Mouse (Mus musculus) heart, embryonic 16.5 days (tissue): Measurements from ENCODE around the gene Ralgapb. TPM values are rescaled to one million over a fixed set of nuclear protein-coding genes. Genes with fewer than 3 reads are reported as not detected.

Experiments used
- ATAC-seq: fragments of 200-750 bp; cut with Nextera tagmentation; replicated peaks from 2 replicates; pipeline ENCODE4 v1.8.0; 2017; ENCODE audit warnings: moderate number of reproducible peaks; ENCODE audit not compliant: insufficient read depth, low FRiP score; ENCODE audit errors: extremely low read depth
- H3K27ac ChIP-seq: fragments of 300-500 bp; sonication (generic); 2 replicates; pipeline ENCODE4 v1.5.1; 2014; ENCODE audit warnings: mild to moderate bottlenecking, low read length, control low read depth, moderate library complexity
- H3K27me3 ChIP-seq: fragments of 300-500 bp; sonication (generic); 2 replicates; pipeline ENCODE4 v1.6.1; 2014; ENCODE audit warnings: low read length, mixed read lengths; ENCODE audit not compliant: control insufficient read depth, insufficient read depth
- H3K36me3 ChIP-seq: fragments of 300-500 bp; sonication (generic); 2 replicates; pipeline ENCODE4 v1.6.1; 2014; ENCODE audit not compliant: control insufficient read depth, insufficient read depth
- H3K4me1 ChIP-seq: fragments of 300-500 bp; sonication (generic); 2 replicates; pipeline ENCODE4 v1.6.1; 2014; ENCODE audit warnings: low read length, mixed read lengths; ENCODE audit not compliant: control insufficient read depth, insufficient read depth
- H3K4me2 ChIP-seq: fragments of 300-500 bp; sonication (generic); 2 replicates; pipeline ENCODE4 v1.6.1; 2014; ENCODE audit warnings: low read depth, mild to moderate bottlenecking, control low read depth, low read length
- H3K4me3 ChIP-seq: fragments of 300-500 bp; sonication (generic); 2 replicates; pipeline ENCODE4 v1.5.1; 2014; ENCODE audit warnings: mild to moderate bottlenecking, control low read depth, low read length
- H3K9ac ChIP-seq: fragments of 300-500 bp; sonication (generic); 2 replicates; pipeline ENCODE4 v1.6.1; 2014; ENCODE audit warnings: low read length, control low read depth
- H3K9me3 ChIP-seq: fragments of 300-500 bp; sonication (generic); replicated peaks from 2 replicates; pipeline ENCODE4 v1.6.1; 2016; ENCODE audit warnings: low read length; ENCODE audit not compliant: control insufficient read depth
- WGBS: fragments of 180-500 bp; shearing (Covaris S2); extraction: QIAGEN DNeasy Blood & Tissue Kit; methylation state at CpG from one replicate; pipeline ENCODE4 v1.1.7; 2014; 5-methylcytosine and 5-hydroxymethylcytosine counted together
- polyA plus RNA-seq: library from polyadenylated mRNA; unstranded; fragments of >200 nt; fragmentation: Nextera tagmentation; extraction: Ambion mirVana; gene quantifications from 2 replicates; pipeline ENCODE4 v1.2.1, GENCODE M21; 2015

Gene Ralgapb
- polyA plus RNA-seq, 1 experiment from 2014 or later = 9.1 TPM

GRCm38 (mm10) chr2:158519800-158520199, 110.2 kb downstream of the Ralgapb start:
- no peak overlapping the region for H3K4me3 ChIP-seq
- H3K27me3 ChIP-seq = no peaks in the 10 kb centered on the region
- H3K4me1 ChIP-seq = peaks cover 7% of the 10 kb centered on the region; the same call in 1 of the 2 replicates
- no peak overlapping the region for H3K9ac ChIP-seq
- 71% methylated on average over 6 of the region's 6 CpGs for WGBS
- no peak overlapping the region for H3K27ac ChIP-seq
- no peak overlapping the region for H3K4me2 ChIP-seq
- H3K9me3 ChIP-seq = no peaks in the 10 kb centered on the region
- no peak for ATAC-seq
- H3K36me3 ChIP-seq = no peaks in the 10 kb centered on the region

- H3K9ac ChIP-seq = peak overlapping the region; percentile 26; the same call in 1 of the 2 replicates
- no peak; the same call in 1 of the 2 replicates for ATAC-seq
- peaks cover 8% of the 10 kb centered on the region; the same call in 1 of the 2 replicates for H3K4me1 ChIP-seq
- H3K27ac ChIP-seq = no peak overlapping the region
- H3K36me3 ChIP-seq = no peaks in the 10 kb centered on the region
- no peak overlapping the region for H3K4me2 ChIP-seq
- no peaks in the 10 kb centered on the region for H3K27me3 ChIP-seq
- 55% methylated on average over 8 of the region's 8 CpGs for WGBS
- no peak overlapping the region for H3K4me3 ChIP-seq
- no peaks in the 10 kb centered on the region for H3K9me3 ChIP-seq
Observed at GRCm38 (mm10) chr2:158523060-158523459, 113.4 kb downstream of the Ralgapb start.

GRCm38 (mm10) chr2:158524129-158524860, 114.6 kb downstream of the Ralgapb start:
- no peak; the same call in 1 of the 2 replicates for ATAC-seq
- H3K4me2 ChIP-seq = no peak overlapping the region
- H3K36me3 ChIP-seq = no peaks in the 10 kb centered on the region
- no peak overlapping the region for H3K9ac ChIP-seq
- H3K27me3 ChIP-seq = no peaks in the 10 kb centered on the region
- H3K4me1 ChIP-seq = peaks cover 10% of the 10 kb centered on the region; the same call in 1 of the 2 replicates
- no peak overlapping the region for H3K27ac ChIP-seq
- H3K4me3 ChIP-seq = no peak overlapping the region
- 72% methylated on average over 16 of the region's 16 CpGs for WGBS
- H3K9me3 ChIP-seq = no peaks in the 10 kb centered on the region

GRCm38 (mm10) chr2:158534090-158534489, 124.4 kb downstream of the Ralgapb start:
- no peak for ATAC-seq
- H3K36me3 ChIP-seq = no peaks in the 10 kb centered on the region
- 5% methylated on average over 4 of the region's 4 CpGs for WGBS

GRCm38 (mm10) chr2:158534559-158534958, 124.9 kb downstream of the Ralgapb start:
- Histone ChIP-seq H3K9me3 (peaks cover 3% of the 10 kb centered on the region; the same call in 1 of the 2 replicates), H3K36me3 (no peaks in the 10 kb centered on the region), H3K27me3 (peaks cover 3% of the 10 kb centered on the region; the same call in 1 of the 2 replicates), H3K4me2 (no peak overlapping the region), H3K27ac (no peak overlapping the region), H3K9ac (no peak overlapping the region), H3K4me3 (no peak overlapping the region), H3K4me1 (no peaks in the 10 kb centered on the region)
- no peak for ATAC-seq
- WGBS = 78% methylated on average over 8 of the region's 8 CpGs

More at GRCm38 (mm10) chr2:158534090-158534489, 124.4 kb downstream of the Ralgapb start:
- Histone ChIP-seq H3K27ac (no peak overlapping the region), H3K9ac (no peak overlapping the region), H3K27me3 (no peaks in the 10 kb centered on the region), H3K4me2 (no peak overlapping the region), H3K4me1 (no peaks in the 10 kb centered on the region), H3K4me3 (no peak overlapping the region), H3K9me3 (peaks cover 3% of the 10 kb centered on the region; the same call in 1 of the 2 replicates)

GRCm38 (mm10) chr2:158539433-158540305, 130.0 kb downstream of the Ralgapb start:
- Histone ChIP-seq H3K4me2 (peak overlapping the region; percentile 31), H3K9me3 (no peaks in the 10 kb centered on the region), H3K4me3 (no peak overlapping the region), H3K27ac (no peak overlapping the region), H3K4me1 (no peaks in the 10 kb centered on the region), H3K27me3 (peaks cover 6% of the 10 kb centered on the region; the same call in 1 of the 2 replicates), H3K9ac (no peak overlapping the region), H3K36me3 (no peaks in the 10 kb centered on the region)
- ATAC-seq = no peak
- 49% methylated on average over 24 of the region's 24 CpGs for WGBS

- WGBS = 44% methylated on average over 4 of the region's 4 CpGs
- no peaks in the 10 kb centered on the region for H3K36me3 ChIP-seq
- H3K4me1 ChIP-seq = no peaks in the 10 kb centered on the region
- H3K4me3 ChIP-seq = no peak overlapping the region
- no peaks in the 10 kb centered on the region for H3K9me3 ChIP-seq
- no peak for ATAC-seq
- no peak overlapping the region for H3K9ac ChIP-seq
- H3K4me2 ChIP-seq = no peak overlapping the region
- no peak overlapping the region for H3K27ac ChIP-seq
- peaks cover 6% of the 10 kb centered on the region; the same call in 1 of the 2 replicates for H3K27me3 ChIP-seq
Observed at GRCm38 (mm10) chr2:158541286-158541685, 131.6 kb downstream of the Ralgapb start.

GRCm38 (mm10) chr2:158545266-158545665, 135.6 kb downstream of the Ralgapb start:
- ATAC-seq = no peak
- peaks cover 13% of the 10 kb centered on the region for H3K27me3 ChIP-seq

More at GRCm38 (mm10) chr2:158545266-158545665, 135.6 kb downstream of the Ralgapb start:
- no peak overlapping the region for H3K27ac ChIP-seq
- no peaks in the 10 kb centered on the region for H3K9me3 ChIP-seq
- no peak overlapping the region for H3K9ac ChIP-seq
- 57% methylated on average over 2 of the region's 2 CpGs for WGBS
- H3K4me3 ChIP-seq = no peak overlapping the region
- H3K4me1 ChIP-seq = no peaks in the 10 kb centered on the region
- H3K36me3 ChIP-seq = no peaks in the 10 kb centered on the region
- no peak overlapping the region for H3K4me2 ChIP-seq
